Mouse (Mus musculus): ENCODE data around the gene Pla2g2f.

Gene Pla2g2f

GRCm38 (mm10) chr4:138712621-138713020, 44.8 kb downstream of the Pla2g2f start:
- no peak for DNase-seq

DNA sequence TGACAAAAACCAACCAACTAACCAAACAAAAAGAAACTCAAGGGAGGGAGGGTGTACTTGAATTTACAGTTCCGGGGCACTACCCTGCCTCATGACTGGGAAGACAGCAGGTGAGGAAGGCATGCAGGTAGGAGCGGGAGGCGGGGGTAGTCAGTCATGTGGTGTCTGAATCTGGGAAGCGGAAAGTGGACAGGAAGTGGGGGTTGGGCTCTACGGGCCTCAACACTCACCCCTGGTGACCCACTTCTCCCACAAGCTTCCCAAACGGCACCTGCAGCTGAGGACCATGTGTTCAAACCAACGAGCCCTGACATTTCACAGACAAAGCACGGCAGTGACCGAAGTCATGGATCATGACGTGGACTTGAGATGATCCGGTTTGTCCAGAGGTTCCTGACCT, 45.3 kb downstream of the Pla2g2f start:
- DNase-seq = no peak

DNA sequence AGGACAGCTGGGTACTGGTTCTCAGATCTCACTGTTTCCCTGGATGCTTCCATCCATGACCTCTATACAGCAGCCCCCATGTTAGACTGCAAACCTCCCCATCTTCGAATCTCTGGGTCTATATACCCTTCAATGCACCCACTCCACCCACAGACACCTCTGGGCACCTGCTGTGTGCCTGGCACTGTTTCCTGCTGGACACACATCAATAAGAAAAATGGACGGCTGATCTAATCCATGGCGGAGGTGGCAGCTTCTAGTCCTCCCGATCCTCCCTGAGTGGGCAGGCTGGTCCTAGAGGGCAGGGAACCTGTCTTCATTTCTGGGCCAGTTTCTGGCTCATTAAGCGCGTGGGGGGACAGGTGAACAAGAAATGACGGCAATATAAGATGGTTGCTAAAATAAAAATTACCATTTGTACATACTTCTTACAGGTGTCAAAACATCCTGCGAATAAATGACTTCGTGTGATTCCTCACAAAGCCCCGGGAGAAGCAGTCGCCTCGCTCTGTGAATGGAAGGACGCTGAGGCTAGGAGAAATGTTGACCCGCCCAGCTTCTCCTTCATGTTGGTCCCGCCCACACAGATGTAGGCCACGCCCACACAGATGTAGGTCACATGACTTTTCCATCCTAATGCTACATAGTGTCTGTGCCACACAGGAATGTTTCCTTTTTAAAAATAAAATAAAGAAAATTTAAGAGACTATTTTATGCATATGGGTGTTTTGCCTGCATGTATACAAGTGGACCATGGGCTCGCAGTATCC, 46.2 kb downstream of the Pla2g2f start:
- DNase-seq = no peak

DNA sequence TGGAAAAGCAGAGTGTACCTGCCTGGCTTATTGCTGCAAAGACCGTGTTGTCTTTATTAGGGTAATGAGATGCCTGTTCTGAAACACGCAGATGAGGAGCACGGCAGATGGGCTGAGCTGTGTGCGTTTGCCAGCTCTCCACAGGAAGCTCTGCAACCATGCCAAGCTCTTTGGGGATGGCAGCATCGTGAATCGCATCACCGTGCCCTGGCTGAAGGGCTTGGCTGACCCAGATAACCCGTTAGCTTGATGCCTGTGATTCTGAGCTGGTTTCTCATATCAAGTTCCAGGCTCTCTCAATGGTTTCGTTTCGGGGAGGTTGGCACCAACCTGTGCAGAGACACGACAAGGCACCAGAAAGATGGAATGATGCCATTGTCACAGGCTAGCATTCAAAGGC, 46.8 kb downstream of the Pla2g2f start:
- no peak for DNase-seq

- DNase-seq = no peak
Observed at GRCm38 (mm10) chr4:138709944-138710343, 47.5 kb downstream of the Pla2g2f start.

- DNase-seq = no peak
Observed at GRCm38 (mm10) chr4:138709246-138709645, 48.2 kb downstream of the Pla2g2f start.

- DNase-seq = peak; percentile 71
Observed at GRCm38 (mm10) chr4:138708636-138709035, 48.8 kb downstream of the Pla2g2f start.

- DNase-seq = no peak
Observed at GRCm38 (mm10) chr4:138706620-138707019, 50.8 kb downstream of the Pla2g2f start.

DNA sequence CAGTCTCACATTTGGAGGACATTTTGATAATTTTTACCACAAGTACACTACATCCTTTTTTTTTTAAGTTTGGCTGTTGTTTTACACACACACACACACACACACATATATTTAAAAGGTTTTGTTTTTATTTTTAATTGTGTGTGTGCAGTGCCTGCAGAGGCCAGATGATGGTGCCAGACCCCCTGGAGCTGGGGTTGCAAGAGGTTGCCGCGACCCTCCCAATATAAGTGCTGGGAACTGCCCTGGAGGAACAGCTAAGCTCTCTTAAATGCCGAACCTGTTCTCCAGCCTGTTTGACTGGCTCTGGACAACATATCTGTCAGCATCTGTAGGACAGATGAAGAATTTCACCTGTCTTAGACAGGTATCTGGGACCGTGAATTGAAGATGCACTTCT, 53.3 kb downstream of the Pla2g2f start:
- no peak for DNase-seq

DNA sequence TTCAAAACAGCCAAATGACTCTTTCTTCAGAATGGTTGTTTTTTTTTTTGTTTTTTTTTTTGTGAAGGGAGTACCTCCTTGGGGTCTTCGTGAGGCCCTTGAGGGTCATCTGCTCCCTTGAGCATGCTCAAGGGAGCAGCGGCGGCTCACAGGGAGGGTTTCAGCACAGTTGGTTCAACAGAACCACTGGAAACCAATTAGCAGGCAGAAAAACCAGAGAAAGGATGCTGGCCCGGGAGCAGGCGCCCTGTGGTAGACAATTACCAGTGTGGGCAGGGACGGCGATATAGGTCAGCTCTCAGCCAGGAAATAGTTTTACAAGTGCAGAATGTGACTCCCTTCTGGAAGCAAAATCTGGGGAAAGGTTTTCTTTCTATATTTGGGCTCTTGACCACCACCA, 53.8 kb downstream of the Pla2g2f start:
- no peak for DNase-seq

- no peak for DNase-seq
Observed at GRCm38 (mm10) chr4:138702528-138702927, 54.9 kb downstream of the Pla2g2f start.

GRCm38 (mm10) chr4:138702031-138702430, 55.4 kb downstream of the Pla2g2f start:
- DNase-seq = no peak

DNA sequence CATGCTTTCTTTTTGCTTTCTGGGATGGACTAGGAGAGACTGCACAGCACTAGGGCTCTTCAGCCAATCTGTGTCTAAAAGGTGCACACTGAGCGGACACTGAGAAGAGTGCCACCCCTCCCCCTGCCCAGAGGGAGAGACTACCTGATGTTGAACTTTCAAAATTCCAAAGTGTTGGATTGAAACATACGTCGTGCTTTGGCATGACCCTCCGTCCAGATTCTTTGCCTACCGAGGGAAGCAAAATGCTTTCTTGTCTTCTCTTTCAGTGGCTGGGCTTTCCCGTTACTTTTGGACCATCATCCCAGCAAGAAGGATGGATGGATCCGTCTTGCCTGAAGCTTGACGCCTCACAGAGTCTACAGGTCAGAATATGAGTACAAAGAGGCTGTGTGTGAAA, 56.3 kb downstream of the Pla2g2f start:
- no peak for DNase-seq

All from embryo, embryonic 11 days (tissue).